Mouse (Mus musculus): ENCODE results near the gene Upb1.
A peak's percentile ranks its signal among the peaks of the same experiment; 100 is the strongest.
"Not testable (repeated sequence)": the region's sequence is repeated elsewhere in the genome, so short reads cannot be mapped to it uniquely, and the experiment has no call there.

Gene Upb1

DNA sequence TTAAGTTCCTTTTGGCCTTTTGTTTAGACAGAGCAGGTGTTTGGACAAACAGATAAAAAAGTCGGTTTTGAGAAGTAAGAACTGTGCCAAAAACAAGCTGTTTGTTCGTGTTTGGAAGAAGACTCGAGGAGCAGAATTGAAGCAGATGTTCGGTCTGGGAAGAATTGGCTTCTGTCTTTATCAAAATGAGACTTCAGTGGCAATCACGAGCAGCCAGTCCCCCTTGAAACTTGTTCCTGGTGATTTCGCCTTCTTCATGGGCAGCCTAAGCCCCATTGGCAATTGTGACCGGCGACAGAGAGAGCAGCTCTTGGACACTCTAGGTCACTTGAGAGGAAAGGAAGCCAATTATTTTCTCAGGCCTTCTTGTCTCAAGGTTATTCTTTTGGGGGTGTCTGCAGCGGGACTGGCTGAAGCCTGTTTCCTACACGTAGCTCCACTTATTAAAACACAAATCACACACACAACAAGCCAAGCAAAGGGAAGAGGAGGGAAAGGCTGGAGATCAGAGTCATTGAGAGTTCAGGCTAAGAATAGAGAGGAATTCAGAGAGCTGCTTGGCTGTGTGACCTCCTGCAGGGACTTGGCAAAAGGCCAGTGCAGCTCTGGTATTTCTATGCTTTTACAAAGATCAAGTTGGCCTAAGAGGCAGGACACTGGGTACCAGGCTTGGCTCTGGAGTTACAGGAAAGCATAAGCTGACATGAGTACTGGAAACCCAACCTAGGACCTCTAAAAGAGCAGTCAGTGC is 50.3 kb downstream of the Upb1 start:
- DNase-seq (ENCODE audit: low spot score in 2 of 2): no peak

DNA sequence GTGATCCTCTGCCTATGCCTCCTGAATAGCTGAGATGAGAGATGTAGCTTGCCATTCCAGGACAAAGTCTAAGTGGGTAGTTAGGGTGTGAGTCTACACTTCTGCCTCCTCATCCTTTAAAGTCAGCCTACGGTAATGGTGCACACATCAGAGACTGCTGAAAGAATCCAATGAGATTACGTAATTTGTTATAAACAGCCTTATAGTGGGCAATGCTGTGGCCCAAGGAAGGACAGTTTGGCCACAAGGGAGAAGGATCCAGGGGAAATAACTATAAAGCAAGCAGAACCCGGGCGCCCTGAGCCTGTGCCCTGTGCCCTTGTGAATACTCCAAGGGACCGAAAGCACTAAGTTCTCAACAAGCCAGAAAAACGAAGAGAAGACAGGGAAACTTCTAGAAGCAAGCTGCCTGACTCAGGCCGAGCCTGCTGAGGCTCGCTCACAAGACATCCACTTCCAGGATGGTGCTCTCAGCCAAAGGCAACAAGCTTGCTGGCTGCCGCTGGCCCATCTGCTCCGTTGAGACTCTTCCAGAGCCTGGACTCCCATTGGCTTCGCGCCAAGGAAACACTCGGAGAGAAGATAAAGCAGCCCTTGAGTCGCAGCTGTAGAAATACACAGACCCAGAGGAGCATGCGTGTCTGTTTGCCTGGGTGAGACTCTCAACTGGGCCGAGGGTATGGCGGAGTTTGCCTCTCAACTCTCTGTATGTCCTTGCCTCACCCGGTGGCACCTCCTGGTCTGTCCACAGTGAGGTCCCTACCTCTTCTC is 55.3 kb downstream of the Upb1 start:
- not testable (repeated sequence) for DNase-seq (ENCODE audit: low spot score in 2 of 2)

DNA sequence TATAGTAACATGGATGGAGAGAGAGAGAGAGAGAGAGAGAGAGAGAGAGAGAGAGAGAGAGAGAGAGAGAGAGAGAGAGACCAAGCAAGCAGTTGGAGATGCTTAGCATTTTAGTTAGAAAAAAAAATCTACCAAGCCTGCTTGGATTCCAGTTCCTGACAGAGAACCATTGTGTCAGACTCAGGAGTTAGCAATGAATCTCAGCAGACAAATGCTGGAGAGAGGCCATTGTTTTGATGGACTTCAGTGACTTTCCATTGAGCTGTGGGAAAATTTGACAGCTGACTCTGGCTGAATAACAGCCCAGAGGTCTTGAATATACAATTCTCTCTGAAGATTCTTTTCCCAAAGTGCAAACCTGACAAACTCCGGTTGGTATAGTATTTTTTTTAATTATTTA is 56.9 kb downstream of the Upb1 start:
- no peak for DNase-seq (ENCODE audit: low spot score in 2 of 2)

DNA sequence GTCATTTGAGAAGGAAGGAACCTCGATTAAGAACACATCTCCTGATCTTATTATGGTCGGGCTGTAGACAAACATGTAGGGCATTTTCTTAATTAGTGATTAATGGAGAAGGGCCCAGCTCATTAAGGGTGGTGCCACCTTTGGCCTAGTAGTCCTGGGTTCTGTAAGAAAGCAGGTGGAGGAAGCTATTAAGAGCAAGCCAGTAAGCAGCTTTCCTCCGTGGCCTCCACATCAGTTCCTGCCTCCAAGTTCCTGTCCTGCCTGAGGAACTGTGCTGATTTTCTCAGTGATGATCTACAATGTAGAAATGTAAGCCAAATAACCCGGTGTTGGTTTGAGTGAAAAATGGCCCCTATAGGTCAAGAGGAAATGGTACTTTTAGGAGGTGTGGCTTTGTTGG is 57.4 kb downstream of the Upb1 start:
- DNase-seq (ENCODE audit: low spot score in 2 of 2): no peak

DNA sequence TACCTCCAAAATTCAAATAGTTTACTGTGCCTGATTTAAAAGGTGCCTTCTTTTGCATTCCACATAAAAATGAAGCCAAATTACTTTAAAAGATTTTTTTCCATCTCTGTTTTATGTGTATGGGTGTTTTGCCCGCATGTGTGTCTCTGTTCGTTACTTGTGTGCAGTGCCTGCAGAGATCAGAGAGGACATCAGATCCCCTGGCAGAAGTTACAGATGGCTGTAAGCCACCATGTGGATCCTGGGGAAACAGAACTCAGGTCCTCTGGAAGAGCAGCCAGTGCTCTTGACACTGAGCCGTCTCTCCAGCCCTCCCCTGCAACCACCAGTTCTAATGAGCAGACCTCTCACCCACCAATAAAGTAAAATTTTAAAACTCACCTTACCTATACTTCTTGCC is 61.8 kb downstream of the Upb1 start:
- DNase-seq (ENCODE audit: low spot score in 2 of 2): no peak

DNA sequence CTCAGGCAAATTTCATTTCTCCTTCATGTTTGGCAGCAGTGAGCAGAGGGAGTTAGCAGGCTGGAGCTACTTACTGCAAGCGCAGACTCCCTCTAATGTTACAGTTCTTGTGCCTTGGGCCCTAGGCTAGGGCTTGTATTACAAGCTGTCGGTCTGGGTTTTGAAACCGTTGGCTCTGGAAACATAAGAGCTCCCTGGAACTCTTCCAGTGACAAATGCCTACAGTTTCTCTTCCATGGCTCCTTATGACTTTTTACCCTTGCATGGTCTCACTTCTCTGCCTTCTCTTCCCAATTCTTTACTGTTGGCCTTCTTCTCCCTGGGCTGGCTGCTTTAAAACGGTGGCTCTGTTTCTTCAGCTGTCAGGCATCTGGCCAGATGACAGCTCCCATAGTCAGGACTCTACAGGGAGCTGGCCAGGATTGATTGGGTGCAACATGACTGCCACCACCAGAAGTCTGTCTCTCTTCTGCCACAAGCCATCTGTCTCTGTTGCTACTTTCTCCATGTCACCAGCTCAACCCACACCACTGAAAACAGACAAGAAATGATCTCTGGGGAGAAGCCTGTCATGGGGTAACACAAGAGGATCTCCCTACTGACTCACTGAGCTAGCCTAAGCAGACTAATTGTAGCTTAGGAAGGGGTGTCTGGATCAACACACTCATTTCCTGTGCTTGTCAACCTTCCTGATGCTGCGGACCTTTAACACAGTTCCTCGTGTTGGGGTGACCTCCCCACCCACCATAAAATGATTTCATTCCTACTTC is 65.1 kb downstream of the Upb1 start:
- DNase-seq (ENCODE audit: low spot score in 2 of 2): no peak

DNA sequence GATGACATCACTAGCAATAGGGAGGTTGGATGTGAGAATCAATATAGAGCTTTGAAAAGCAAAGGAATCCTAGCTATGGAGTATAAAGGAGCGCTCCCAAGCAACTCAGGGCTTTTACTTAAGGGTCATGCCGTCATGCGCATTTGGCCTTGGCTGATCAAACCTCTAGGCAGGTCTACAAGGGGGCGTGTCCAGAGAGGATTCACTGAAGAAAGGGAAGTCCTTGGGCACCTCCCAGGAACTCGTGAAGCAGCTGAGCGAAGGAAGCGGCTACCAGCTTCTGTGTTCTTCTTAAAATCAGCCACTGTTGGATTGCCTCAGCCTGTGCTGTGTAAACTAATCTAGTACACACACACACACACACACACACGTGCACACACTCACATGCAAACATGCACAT is 72.5 kb downstream of the Upb1 start:
- DNase-seq (ENCODE audit: low spot score in 2 of 2): no peak

DNA sequence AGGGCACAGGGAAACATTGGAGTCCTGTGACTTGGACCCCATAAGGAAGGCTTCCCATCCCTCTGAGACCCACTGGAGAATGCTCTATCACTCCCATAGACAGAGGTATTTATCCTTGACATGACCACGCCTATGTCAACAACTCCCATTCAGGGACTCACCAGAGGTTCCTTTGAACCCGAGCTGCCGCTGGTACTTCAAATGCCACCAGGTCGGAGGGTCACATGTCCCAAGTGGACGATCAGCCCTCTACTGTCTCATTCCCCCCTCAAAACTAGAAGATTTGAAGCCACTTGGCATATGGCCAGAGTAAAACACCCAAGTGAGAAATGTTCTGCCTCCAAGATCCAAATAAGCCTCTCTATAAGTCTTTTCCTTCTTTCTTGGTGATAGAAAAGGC is 73.7 kb downstream of the Upb1 start:
- no peak for DNase-seq (ENCODE audit: low spot score in 2 of 2)

DNA sequence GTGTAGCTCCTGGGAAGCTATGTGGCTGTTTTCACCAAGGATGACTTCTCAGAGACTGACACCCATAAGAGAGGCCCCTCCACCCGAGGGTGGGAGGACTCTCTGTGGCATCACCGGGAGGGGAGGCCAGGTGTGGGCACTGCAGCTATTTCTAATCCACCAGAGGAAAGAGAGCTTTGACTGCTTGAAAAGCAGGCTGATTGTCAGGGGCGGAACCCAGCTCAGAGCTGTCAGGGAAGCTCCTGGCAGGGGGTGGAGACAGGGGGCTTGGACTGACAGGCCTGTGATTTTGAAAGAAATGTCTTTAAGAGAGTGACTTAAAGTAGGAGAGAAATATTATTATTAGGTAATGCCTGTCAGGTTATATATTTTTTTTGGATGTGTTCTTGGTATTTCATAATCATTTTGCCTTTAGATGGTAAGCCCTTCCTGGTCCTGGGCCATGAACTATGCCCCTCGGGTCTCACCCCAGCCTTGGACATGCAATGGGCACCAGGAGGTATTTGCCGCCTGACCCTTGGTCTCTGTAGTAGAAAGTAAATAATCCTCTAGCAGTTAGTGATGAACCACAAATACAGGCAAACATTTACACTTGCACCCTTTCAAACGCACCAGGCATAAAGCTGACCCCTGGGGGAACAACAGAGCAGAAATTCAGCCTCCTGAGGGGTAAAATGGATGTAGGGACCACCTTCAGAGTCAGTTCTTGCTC is 74.4 kb downstream of the Upb1 start:
- not testable (repeated sequence) for DNase-seq (ENCODE audit: low spot score in 2 of 2)

DNA sequence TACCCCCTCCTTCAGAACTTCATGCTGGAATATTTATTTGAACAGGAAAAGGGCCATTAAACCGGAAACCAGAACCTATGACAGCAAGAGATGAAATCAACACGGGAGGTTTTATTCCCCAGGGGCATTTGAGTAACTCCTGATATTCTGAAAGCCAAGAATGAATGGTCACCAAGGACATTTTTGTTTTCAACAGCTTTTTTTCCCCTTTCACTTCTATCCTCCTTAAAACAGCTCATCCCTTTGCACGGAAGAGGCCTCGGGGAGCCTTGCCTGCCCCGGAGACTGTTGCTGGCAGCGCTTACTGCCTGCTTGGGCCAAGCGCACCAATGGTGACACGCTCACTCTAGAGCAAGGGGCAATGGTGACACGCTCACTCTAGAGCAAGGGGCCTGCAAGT is 76.1 kb downstream of the Upb1 start:
- DNase-seq (ENCODE audit: low spot score in 2 of 2): no peak

DNA sequence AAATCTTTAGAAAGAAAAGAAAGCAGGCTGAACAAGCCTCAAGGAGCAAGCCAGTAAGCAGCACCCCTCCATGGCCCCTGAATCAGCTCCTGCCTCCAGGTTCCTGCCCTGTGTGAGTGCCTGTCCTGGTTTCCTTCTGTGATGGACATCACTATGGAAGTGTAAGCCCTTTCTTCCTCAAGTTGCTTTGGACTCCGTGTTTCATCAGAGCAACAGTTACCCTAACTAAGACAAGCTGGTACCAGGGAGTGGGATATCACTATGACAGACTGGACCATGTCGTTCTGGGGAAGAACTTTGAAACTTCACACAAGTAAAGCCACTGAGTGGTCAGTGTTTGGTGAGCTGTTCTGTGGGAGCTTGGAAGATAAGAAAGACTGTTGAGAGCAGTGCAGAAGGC is 79.0 kb downstream of the Upb1 start:
- no peak for DNase-seq (ENCODE audit: low spot score in 2 of 2)

DNA sequence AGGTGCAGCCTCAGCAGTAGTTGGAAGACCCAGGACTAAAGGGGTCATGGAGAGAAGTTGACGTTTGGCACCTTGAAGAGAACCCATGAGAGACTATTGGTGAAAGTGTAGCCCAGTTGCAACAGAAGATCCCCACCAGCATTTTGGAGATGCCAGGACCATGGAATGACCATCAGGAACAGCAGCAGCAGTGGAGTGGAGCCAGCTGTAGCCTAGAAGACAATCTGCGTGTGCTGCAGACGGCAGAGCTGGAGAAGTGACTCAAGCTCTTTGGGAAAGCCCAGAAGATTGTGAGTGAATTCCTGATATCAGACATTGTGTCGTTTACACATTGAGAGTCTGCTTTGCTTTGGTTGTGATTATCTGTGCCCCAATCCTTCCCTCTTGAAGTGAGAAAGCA is 80.8 kb downstream of the Upb1 start:
- no peak for DNase-seq (ENCODE audit: low spot score in 2 of 2)

DNA sequence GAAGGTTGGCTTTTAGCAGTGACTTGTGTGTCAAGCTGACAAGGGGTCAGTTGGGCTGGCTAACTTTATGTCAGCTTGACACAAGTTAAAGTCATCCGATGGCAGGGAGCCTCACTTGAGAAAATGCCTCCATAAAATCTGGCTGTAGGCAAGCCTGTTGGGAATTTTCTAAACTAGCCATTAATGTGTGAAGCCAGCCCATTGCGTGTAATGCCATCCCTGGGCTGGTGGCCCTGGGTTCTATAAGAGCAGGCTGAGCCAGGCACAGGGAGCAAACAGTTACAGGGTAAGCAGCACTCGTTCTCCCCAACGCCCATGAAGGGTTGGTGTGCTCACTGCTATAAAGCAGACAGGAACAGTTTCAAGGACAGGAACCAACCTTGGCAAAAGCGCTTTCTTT is 81.4 kb downstream of the Upb1 start:
- DNase-seq (ENCODE audit: low spot score in 2 of 2): no peak

DNA sequence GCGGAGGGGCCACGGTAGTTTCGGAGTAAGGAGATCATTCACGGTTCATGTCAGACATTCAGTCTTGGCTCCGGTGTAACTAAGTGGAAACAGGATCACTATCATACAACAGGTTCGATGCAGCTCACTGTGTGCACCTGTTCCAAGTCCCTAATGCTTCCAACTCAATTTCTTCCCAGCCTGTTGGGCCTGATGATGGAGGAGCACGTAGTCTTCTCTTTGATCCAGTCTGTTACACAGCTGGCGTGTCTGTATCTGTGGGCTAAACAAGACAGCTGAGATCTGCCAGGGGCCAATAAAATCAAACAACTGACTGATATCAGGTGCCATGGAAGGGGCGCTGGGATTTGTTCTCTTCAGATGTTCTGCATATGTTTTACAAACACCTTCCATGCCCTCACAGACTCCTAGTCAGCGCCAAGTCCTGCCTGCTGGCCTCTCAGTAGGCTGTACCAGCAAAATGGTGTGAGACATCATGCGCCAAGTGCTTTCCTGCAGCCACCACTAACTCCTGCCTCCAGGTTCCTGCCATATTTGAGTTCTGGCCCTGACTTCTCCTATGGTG is 82.1 kb downstream of the Upb1 start:
- DNase-seq (ENCODE audit: low spot score in 2 of 2): no peak

DNA sequence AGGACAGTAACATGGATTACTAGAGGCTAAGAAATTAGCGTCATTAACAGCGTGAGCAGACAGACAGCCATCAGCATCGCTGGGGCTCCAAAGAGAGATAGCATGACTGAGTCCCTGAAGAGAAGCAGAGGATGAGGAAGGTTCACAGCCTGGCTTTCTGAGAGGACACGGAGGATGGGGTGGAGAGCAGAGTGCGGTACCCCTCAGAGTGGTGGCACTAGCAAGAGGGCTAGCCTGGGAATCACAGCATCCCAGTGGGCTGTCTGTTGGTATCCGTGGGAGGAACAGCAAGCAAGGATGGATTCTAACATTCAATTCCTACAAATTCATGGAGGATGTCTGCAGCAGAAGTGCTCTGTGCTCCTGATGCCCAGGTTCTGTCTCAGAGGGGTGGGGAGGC is 83.2 kb downstream of the Upb1 start:
- no peak for DNase-seq (ENCODE audit: low spot score in 2 of 2)

DNA sequence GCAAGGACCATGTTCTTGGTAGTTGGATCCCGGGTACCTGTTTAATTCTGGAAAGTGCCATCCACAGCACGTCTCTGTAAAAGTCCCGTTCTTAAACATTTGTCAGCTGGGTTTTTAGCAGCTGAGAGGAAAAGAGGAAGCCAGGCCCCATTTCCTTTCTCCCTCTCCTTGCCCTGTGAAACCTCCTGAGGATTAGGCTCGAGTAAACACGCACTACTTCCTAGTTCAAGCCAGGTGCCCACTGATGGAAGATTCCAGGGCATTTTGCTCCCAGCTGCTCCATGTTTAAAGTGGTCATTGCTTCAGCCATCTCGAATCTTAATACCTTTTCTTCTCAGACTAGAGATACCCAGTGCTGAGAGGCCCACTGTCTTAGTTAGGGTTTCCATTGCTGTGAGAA is 83.9 kb downstream of the Upb1 start:
- no peak for DNase-seq (ENCODE audit: low spot score in 2 of 2)

DNA sequence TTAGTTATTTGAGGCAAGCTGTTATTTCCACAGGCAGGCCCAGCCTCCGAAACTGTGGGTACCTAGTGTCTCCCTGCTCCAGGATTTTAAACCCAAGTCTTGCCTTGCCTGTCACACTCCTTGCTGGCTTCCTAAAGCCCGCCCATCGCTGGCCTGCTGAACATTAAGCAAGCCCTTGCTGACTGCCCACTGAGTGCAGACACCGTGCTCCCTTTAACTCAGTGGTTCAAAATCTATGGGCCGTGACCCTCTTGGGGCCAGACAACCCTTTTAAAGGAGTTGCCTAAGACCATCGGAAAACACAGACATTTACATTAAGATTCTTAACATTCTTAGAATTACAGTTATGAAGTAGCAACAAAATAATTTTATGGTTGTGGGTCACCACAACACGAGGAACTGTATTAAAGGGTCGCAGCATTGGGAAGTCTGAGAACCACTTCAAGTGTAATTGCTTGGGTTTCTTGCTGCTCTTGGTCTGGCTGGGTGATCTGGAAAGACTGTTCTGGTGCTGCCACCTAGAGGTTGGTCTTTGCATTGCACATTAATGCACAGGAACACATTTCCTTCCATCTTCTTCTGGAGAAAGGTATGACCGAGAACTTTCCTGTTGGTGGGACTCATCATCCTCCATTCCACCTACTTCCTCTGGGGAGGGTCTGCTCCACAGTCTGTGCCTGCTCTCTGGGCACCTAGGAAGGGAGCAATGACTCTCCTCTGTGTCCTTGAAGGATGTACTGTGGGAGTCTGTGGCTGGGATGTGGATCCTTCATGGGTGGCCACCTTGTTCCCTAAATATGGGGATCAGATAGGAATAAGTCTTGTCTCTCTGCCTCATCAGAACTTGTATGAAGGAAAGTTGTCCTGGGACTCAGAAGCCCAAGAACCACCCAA is 85.4 kb downstream of the Upb1 start:
- DNase-seq (ENCODE audit: low spot score in 2 of 2): peak; percentile 60 to 63

DNA sequence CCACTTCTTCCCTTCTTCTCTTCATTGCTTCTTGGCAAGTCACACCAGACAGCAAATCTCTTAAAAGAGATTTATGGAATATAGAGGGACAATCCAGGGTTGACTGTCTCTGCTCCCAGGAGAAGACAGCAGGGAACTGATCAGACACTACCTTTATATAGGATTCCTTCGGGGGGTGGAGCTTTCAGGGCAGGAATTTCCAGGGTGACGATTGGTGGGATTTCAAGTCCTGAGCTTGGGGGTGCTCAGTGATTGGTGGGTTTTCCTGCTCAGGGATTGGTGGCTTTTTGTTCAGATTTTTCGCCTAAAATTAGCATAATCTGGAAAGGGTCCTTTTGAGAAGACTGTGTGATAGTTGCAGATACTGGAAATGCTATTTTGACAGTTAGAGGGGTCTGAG is 86.2 kb downstream of the Upb1 start:
- DNase-seq (ENCODE audit: low spot score in 2 of 2): no peak

DNA sequence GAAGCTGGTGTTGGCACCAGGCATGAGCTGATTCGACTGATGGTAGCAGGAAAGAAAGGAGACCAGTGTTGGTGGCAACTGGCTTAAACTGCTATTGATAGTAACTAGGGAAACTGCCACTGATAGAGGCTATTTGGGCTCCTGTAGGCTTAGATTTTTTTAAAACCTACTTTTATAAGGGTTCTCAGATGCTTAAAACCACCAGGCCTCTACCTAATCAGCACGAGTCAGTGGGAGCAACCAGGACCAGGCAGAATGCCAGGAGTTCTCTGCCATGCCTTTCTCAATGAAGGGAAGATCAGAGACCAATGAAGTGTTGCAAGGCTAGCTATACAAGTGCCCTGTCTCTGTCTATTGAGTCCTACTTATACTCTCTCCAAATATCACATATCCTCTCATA is 88.6 kb downstream of the Upb1 start:
- no peak for DNase-seq (ENCODE audit: low spot score in 2 of 2)

DNA sequence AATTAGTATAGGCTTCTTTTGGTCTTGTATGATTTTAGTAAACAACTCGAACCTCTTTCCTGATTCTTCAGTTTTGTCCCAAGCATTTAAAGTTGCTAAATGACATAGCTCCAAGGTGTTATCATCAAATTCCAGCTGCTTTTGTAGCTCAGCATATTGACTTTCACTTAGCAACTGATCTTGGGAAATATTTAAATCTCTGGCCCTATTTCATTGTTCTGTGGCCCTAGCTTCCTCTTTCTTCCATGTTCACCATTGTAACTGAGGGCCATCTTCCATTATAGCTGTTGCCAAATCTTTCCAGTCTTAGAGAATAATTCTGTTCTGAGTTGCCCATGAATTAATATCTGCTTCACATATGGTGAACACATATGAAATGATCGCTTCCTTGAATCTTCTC is 89.8 kb downstream of the Upb1 start:
- no peak for DNase-seq (ENCODE audit: low spot score in 2 of 2)
